Mouse (Mus musculus) kidney, postnatal 0 days (tissue): Measurements from ENCODE around the gene Gm884. TPM values are rescaled to one million over a fixed set of nuclear protein-coding genes. Genes with fewer than 3 reads are reported as not detected.

Experiments
- ATAC-seq: fragments of 200-750 bp; cut with Nextera tagmentation; replicated peaks from 2 replicates; pipeline ENCODE4 v1.8.0; 2017; ENCODE audit warnings: low read depth, moderate number of reproducible peaks, moderate TSS enrichment, moderate library complexity; ENCODE audit not compliant: low FRiP score
- DNase-seq: peaks from one replicate; pipeline ENCODE4 v3.0.0-alpha.2; 2016; ENCODE audit warnings: low spot score
- H3K27ac ChIP-seq: fragments of 300-500 bp; sonication (generic); 2 replicates; pipeline ENCODE4 v1.5.1; 2014; ENCODE audit warnings: mild to moderate bottlenecking
- H3K27me3 ChIP-seq: fragments of 300-500 bp; sonication (generic); 2 replicates; pipeline ENCODE4 v1.6.1; 2014; ENCODE audit warnings: low read length, mixed read lengths; ENCODE audit not compliant: insufficient read depth
- H3K36me3 ChIP-seq: fragments of 300-500 bp; sonication (generic); 2 replicates; pipeline ENCODE4 v1.6.1; 2014; ENCODE audit warnings: low read length, mixed read lengths; ENCODE audit not compliant: insufficient read depth
- H3K4me1 ChIP-seq: fragments of 300-500 bp; sonication (generic); replicated peaks from 2 replicates; pipeline ENCODE4 v1.6.1; 2014; ENCODE audit warnings: antibody characterized with exemption, low read length, mixed read lengths; ENCODE audit not compliant: insufficient read depth
- H3K4me2 ChIP-seq: fragments of 300-500 bp; sonication (generic); 2 replicates; pipeline ENCODE4 v1.6.1; 2014; ENCODE audit warnings: mild to moderate bottlenecking, low read length, moderate library complexity, mixed read lengths
- H3K4me3 ChIP-seq: fragments of 300-500 bp; sonication (generic); replicated peaks from 2 replicates; pipeline ENCODE4 v1.5.1; 2014; ENCODE audit warnings: low read depth, low read length
- H3K9ac ChIP-seq: fragments of 300-500 bp; sonication (generic); 2 replicates; pipeline ENCODE4 v1.6.1; 2014; ENCODE audit warnings: low read depth, low read length
- H3K9me3 ChIP-seq: fragments of 300-500 bp; sonication (generic); replicated peaks from 2 replicates; pipeline ENCODE4 v1.6.1; 2016; ENCODE audit warnings: low read length, inconsistent platforms, mixed read lengths
- CTCF ChIP-seq: IDR thresholded peaks from 2 replicates; pipeline ENCODE4 v1.5.1; 2016; ENCODE audit warnings: antibody characterized with exemption, low read depth, mild to moderate bottlenecking, moderate library complexity
- WGBS: fragments of 180-500 bp; shearing (Covaris S2); extraction: QIAGEN DNeasy Blood & Tissue Kit; methylation state at CpG from one replicate; pipeline ENCODE4 v1.1.7; 2014; 5-methylcytosine and 5-hydroxymethylcytosine counted together
- polyA plus RNA-seq: library from polyadenylated mRNA; unstranded; fragments of >200 nt; fragmentation: Nextera tagmentation; extraction: Ambion mirVana; gene quantifications from 2 replicates; pipeline ENCODE4 v1.2.1, GENCODE M21; 2015

Gene Gm884
- not detected in 2 replicates for polyA plus RNA-seq

DNA sequence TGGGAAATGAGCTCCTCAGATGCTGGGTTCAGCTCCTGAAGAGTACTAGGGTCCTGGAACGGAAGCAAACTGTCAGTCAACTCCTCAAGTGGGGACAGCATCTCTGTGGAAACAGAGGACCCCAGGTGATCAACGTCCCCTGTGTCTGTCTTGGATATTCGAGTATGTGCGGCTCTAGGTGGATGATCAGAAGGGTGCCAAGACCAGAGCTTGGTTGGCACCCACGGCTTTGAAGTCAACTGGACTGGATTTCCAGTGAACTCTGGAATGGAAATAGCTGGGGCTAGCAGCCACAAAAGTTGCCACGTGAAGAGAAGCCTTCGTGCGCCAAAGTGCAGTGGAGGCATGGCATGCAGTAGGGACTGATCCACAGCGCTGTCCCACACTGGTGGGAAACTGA, at the start of gene Gm884:
Gene Gm884, minus strand, starts transcription at position 101 of the 400 bp plus-strand sequence.
- H3K36me3 ChIP-seq: no peaks in the 10 kb centered on the region
- ATAC-seq (no peak), DNase-seq (no peak)
- no peaks in the 10 kb centered on the region for H3K27me3 ChIP-seq
- no peak within 1 kb of the TSS for H3K4me2 ChIP-seq
- H3K4me3 ChIP-seq: no peak within 1 kb of the TSS
- 79% methylated on average over 9 of the region's 9 CpGs for WGBS
- no peaks in the 10 kb centered on the region for H3K9me3 ChIP-seq
- no peak within 1 kb of the TSS for H3K27ac ChIP-seq
- no peak for TF ChIP-seq CTCF
- no peaks in the 10 kb centered on the region for H3K4me1 ChIP-seq
- H3K9ac ChIP-seq: no peak within 1 kb of the TSS

DNA sequence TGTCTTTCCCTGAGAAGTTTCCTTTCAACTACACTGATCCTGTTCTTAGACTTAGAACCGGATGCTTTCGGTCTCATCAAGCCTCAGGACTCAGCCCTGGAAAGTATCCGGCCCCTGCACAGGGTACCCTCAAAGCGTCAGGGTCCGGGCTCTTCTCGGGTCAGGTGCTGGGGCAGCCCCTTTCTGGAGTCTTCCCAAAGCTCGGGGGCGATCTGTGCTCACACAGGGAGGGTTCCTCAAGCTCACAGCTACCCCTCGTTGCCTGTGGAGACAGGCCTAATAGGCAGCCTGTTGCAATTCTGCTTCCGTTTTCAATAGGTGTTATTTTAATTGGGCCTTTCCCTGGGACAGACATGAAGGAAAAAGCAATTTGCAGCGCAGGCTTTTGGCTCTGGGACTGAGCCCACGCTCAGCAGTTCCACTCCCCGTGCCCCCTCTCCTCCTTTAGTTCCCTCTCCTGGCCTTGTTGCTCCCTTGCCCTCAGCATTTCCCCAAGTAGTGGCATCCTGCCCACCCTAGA, 46.0 kb upstream of the Gm884 start:
- Histone ChIP-seq H3K4me2 (no peak overlapping the region), H3K36me3 (no peaks in the 10 kb centered on the region), H3K27me3 (no peaks in the 10 kb centered on the region), H3K9me3 (no peaks in the 10 kb centered on the region), H3K4me3 (no peak overlapping the region), H3K4me1 (no peaks in the 10 kb centered on the region), H3K27ac (no peak overlapping the region), H3K9ac (no peak overlapping the region)
- no peak for DNase-seq
- TF ChIP-seq CTCF: no peak
- WGBS: 51% methylated on average over 13 of the region's 13 CpGs
- no peak for ATAC-seq

DNA sequence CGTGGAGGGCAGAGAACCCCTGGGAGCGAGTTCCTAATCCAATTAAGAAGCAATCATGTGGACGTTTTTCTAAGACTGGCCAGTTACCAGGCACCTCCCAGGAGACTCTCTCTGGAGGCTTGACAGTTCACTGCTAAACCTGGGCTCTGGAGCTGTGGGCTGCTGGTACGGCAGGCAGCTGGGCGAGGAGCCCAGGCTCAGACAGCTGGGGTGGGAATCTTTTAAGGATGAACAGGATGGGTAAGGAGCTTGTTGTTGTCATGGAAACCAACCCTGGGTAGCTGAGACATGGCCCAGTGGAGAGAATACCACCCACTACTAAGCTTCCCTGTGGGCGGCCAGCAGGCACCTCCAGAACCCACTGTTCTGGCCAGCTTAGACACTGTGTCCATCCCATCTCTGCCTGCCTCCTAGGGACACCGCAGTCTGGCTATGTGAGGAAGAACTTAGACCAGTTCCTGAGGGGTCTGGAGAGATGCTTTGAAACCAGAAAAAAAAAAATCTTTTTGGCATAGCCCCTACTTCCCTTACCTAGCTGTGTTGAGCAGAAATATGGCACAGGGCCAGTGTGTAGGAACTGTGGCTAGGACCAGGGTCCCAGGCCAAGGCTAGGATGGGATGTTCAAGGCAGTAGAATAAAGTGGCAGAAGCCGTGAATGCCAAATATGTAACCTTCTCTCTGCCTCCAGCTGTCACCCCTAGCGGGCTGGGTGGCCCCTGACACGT, 45.4 kb upstream of the Gm884 start:
- H3K4me1 ChIP-seq: no peaks in the 10 kb centered on the region
- H3K9me3 ChIP-seq: no peaks in the 10 kb centered on the region
- no peak overlapping the region for H3K4me3 ChIP-seq
- no peaks in the 10 kb centered on the region for H3K36me3 ChIP-seq
- H3K27me3 ChIP-seq: no peaks in the 10 kb centered on the region
- 39% methylated on average over 10 of the region's 10 CpGs for WGBS
- no peak for TF ChIP-seq CTCF
- H3K4me2 ChIP-seq: no peak overlapping the region
- H3K9ac ChIP-seq: no peak overlapping the region
- ATAC-seq: no peak
- no peak for DNase-seq
- no peak overlapping the region for H3K27ac ChIP-seq

DNA sequence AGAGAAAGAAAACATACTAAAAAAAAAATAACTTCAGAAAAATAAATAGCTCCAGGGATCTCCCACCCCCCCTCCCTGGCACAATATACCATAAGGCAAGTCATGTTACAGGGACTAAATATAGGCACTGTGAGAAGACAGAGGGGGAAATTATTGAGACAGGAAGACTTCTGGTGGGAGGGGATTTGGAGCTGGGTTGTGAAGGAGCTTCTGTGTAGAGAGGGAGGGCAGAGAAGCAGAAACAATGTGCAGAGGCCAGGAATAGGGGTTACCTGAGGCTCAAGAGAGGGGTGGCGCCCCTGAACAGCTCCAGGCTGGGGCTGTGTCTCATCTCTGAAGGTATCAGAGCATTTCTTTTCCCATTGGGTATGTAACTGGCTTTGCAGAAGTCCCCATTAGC, 44.8 kb upstream of the Gm884 start:
- no peak overlapping the region for H3K4me3 ChIP-seq
- H3K9me3 ChIP-seq: no peaks in the 10 kb centered on the region
- TF ChIP-seq CTCF: no peak
- H3K4me1 ChIP-seq: no peaks in the 10 kb centered on the region
- no peaks in the 10 kb centered on the region for H3K27me3 ChIP-seq
- no peaks in the 10 kb centered on the region for H3K36me3 ChIP-seq
- no peak for ATAC-seq
- H3K4me2 ChIP-seq: no peak overlapping the region
- H3K27ac ChIP-seq: no peak overlapping the region
- 67% methylated on average over 1 of the region's 1 CpGs for WGBS
- no peak overlapping the region for H3K9ac ChIP-seq
- DNase-seq: no peak

DNA sequence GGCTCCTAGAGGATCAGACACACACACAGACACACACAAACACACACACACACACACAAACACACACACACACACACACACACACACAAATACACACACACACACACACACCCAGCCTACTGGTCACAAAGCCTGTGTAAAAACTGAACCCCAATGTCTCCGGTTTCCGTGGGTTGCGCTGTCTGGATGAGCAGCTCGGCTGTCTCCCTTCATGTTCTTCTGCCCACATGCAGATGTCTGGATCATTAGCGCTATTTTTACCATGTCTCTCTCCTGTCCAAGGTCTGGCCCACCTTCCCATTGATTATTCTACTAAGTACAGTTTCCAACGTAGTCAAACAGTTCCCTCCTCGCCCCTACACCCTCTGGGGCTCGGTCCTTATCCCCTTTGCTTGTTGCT, 42.2 kb upstream of the Gm884 start:
- DNase-seq: no peak
- no peaks in the 10 kb centered on the region for H3K9me3 ChIP-seq
- no peak overlapping the region for H3K4me3 ChIP-seq
- H3K4me1 ChIP-seq: no peaks in the 10 kb centered on the region
- 84% methylated on average over 8 of the region's 8 CpGs for WGBS
- no peaks in the 10 kb centered on the region for H3K27me3 ChIP-seq
- H3K4me2 ChIP-seq: no peak overlapping the region
- H3K9ac ChIP-seq: no peak overlapping the region
- no peak for TF ChIP-seq CTCF
- H3K27ac ChIP-seq: no peak overlapping the region
- ATAC-seq: no peak
- no peaks in the 10 kb centered on the region for H3K36me3 ChIP-seq

DNA sequence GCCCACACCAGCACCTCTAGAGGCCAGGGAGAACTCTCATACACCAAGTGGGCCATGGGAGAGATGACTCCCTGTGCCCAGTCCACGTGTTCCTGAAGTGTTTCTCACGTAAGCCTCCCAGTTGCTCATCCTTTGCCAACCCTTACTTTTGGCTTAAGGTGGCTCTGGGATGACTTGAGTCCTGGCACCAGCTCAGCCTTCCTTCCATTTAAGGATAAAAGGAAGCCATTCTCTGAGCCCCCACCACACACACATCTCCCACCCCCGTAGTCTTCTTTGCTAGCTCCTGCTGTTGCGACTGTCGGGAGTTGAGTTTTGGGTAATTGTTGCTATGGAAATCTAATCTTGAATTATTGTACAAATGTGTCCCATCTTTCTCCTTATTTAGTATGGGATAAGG, 41.6 kb upstream of the Gm884 start:
- Histone ChIP-seq H3K4me2 (no peak overlapping the region), H3K9me3 (no peaks in the 10 kb centered on the region), H3K4me3 (no peak overlapping the region), H3K27ac (no peak overlapping the region), H3K36me3 (no peaks in the 10 kb centered on the region), H3K9ac (no peak overlapping the region), H3K4me1 (no peaks in the 10 kb centered on the region), H3K27me3 (no peaks in the 10 kb centered on the region)
- DNase-seq (no peak), ATAC-seq (no peak)
- WGBS: 76% methylated on average over 5 of the region's 5 CpGs
- TF ChIP-seq CTCF: no peak
